Mouse (Mus musculus): ENCODE measurements around the gene Pawr.

Gene Pawr

DNA sequence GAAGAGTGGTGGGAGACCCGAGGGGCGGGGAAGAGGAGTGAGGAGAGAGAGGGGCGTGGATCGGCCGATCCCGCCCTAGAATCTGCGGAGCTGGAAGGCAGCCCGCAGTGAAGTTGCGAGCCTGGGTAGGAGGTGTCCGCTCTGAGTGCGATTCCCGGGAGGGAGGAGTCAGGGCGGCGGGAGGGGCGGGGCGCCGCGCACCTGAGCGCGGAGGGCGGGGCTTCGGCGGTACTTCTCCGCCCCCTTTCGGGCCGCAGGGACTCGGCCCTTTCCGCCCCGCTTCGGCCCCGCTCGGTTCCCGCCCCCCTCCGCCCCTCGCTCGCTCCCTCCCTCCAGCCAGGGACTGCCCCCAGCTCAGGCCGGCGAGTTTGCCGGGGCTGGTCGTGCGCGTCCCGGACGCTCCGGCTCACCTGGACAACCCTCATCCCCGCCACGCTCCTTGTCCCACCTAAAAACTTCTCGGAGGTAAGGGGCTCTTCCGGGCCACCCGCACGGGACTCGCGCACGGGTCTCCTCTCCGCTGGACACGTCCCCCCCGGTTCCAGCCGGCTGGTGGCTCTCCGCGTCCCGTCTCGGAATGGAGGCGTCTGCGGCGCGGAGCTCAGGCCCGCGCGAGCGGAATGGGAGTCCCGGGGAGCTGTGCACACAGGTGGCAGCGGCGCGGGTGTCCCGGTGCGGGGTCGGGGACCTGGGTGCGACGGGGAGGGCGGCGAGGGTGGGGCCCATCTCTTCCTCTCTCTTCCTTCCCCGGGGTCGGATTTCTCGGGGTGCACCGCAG lies at the start of gene Pawr:
Gene Pawr, plus strand, starts transcription at position 338 of the 778 bp plus-strand sequence.
- peak; percentile 78 for DNase-seq (ENCODE audit: low spot score)

DNA sequence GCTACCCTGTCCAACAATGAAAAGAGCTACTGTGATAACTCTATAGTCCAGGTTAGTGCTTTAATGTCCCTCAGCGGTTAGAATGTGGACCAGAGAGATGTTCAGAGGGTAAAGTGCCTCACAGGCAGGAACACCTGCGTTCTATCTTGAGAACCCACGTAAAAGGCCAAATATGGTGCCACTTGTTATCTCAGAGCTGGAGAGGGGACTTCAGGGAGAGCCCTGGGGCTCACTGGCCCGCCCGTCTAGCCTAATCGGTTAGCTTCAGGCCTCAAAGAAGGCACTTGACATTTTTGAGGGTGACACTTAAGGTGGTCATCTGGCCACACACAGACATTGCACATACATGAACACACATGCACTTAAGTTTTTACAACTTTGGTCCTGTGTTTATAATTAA lies 49.6 kb upstream of the Pawr start:
- DNase-seq (ENCODE audit: low spot score) = no peak

DNA sequence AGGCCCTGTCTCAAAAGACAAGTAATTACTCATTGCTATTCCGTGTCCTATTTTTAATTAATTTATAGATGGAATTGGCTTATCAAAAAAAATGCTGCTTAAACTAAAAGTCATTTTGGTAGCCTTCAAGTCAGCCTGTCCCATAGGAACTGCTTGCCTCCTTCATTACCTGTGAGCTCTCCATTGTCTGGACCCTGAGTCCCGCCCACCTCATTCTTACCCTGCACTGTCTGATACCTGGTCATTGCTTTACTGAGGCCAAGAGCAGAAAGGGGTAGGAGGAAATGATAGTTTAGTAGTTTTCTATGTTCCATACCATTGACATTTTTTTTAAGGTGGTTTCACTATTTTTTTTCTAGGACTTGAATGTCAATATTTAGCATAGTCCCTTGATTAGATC lies 48.5 kb upstream of the Pawr start:
- no peak for DNase-seq (ENCODE audit: low spot score)

DNA sequence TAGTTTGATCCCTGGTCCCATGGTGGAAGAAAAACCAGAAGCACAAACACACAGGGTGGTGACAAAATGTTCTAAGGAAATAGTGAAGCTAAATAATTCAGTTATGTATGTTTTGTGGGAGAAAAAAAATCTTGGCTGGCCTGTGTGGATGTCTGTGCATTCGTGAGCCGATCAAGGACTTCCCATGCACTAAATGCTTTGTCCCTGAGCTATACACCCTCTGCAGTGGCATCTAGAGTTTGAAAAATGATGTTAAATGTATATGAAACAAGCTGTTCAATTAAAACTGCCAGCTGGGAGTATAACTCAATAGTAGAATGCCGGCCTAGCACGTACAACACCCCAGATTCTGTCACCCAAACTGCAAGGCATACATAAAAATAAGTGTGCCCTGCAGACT lies 48.1 kb upstream of the Pawr start:
- DNase-seq (ENCODE audit: low spot score) = no peak

DNA sequence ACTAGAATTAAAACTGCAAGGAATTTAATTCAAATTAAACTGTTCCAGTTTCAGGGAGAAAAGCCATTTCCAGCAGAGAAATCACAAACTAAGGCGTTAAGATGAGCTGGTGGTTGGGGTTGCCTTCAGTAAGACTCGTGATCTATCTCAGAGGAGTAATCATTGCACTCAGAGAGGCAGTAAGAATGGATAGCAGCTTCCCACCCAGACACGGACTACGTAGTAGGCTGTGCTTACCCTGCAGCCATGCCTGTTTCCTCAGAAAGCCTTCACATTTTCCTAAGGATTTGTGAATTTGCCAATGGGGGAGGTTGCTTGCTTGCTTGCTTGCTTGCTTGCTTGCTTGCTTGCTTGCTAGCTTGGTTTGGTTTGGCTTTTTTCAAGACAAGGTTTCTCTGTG lies 47.5 kb upstream of the Pawr start:
- DNase-seq (ENCODE audit: low spot score) = no peak

DNA sequence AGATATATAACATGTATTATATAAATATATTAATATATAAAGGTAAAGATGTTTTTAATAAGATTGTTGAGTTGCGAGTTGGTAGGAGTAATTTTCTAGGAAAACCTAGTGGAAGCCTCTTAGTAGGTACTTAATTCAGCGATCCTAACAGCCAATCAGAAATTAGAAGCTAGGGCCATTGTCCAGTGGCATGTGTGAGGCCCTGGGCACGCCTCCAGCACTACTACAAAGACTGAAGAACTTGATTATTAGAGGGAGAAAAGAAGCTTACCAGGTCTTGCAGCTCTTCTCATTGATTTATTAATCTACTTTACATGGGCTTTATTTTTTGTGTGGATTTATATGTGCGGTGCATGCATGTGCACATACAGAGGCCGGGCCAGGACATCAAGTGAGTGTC lies 46.9 kb upstream of the Pawr start:
- no peak for DNase-seq (ENCODE audit: low spot score)

DNA sequence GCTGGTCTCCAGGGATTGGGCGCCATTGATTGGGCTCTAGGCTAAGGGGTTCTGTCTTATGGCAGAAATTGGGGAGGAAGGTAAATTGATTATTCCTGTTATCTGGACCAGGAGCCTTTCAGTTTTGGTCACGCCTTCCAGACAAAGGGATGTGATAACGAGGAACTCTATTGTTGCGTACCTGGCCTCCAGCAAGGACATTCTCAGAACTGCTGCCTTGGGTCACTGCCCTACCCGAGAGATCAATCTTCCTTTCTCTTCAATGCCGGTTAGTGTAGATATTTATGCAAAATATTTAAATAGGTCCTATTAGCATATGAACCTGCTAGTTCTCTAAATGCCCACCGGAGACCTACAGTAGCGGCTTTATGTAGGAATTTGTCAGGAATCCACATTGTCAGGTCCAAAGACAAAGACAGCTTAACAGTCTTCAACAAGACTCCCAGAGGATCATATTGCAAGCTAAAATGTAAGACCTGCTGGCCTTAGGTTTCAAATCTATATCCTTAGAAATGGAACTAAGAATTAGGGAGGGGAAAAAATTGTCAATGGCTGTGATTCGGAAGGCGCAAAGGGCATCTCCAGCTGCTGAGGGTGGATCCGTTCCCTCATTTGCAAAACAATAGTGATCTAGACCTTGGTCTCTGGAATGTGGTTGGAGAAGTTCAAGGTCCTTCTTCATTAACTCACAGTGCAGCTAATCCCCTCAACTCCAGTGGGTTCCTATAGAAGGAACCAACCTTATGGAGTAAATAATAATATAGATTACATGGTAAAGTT lies 45.1 kb upstream of the Pawr start:
- DNase-seq (ENCODE audit: low spot score) = no peak

DNA sequence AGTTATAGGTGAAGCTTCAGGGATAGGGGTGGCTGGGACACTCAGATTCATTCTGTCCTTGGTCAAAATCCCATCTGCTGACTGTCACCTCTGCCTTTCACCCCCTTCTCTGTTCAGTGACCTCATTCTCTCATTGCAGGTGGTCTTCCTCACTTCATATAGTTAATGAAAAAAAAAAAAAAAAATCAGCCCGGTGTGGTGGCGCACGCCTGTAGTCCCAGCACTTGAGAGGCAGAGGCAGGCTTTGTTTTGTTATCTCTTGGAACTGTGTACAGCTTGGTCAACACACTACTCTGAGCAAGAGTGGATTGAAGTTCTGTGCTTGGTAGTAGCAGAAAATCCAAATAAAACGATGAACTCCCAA lies 44.5 kb upstream of the Pawr start:
- DNase-seq (ENCODE audit: low spot score) = no peak

DNA sequence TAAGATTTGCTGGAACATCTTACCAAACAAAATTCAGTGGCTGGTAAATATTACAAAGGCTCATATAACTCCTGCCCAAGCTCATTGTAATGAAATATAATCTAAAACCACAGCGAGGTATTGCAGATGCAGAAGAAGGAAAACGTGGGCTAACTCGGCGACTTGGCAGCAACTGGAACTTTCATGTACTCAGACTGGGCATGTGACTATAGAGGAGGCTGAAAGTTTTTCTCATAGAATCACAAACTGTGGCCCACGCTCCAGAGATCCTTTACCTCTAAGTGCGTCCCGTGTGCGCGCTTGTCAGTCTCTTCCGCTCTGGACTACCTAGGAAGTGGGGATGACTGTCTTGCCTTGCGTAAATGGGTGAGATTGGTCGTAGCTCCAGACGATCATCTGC lies 41.9 kb upstream of the Pawr start:
- no peak for DNase-seq (ENCODE audit: low spot score)

DNA sequence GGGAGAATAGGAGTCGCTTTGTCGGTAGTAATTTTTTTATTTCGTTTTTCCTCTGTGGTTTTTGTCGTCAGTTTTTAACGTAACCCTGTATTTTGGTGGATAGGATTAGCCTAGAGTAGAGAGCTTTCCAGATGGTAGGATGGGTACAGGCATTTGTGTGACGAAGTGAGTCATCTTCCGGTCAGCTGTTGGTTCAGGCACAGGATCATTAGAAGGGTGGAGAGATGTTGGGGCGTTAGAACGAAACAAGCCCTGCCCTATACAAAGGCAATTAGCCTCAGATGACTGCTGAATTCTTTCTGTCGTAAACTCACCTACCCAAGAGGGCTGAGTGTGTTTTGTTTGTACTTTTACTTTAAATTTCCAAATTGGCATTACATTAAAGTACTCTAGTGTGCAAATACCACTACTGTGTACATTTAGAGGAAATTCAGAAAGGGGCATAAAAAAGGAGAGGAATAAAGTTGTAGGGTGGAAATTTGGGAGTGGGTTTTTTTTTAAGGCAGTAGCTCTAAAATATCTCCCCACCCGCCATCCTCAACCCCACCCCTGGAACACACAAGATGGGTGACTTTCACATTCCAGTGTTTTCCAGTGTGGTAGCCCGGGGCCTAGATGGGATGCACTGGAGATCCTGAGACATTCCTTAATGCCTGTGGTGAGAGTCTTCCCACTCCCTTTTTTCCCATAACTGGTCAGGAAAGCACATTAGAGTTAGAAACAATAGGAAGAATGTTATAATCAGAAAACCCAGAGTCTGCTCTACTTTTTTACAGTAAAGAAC lies 40.0 kb upstream of the Pawr start:
- no peak for DNase-seq (ENCODE audit: low spot score)

DNA sequence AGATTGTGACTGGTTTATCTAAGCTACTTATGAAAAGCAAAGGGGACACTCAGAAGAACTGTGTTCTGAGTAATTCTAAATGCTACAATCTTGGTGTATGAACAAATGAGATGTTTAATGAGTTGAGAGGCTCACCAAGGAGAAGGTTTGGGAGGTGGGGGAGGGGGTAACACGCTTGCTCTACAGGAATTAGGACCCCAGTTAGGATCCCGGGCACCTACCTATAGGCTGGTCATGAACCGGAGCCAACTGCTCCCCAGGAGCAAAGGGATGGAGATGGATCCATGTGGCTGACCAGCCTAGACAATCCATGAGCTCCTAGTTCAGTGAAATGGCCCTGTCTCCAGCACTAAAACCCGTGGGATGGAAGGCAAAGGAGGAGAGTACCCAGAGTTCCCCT lies 39.3 kb upstream of the Pawr start:
- no peak for DNase-seq (ENCODE audit: low spot score)

DNA sequence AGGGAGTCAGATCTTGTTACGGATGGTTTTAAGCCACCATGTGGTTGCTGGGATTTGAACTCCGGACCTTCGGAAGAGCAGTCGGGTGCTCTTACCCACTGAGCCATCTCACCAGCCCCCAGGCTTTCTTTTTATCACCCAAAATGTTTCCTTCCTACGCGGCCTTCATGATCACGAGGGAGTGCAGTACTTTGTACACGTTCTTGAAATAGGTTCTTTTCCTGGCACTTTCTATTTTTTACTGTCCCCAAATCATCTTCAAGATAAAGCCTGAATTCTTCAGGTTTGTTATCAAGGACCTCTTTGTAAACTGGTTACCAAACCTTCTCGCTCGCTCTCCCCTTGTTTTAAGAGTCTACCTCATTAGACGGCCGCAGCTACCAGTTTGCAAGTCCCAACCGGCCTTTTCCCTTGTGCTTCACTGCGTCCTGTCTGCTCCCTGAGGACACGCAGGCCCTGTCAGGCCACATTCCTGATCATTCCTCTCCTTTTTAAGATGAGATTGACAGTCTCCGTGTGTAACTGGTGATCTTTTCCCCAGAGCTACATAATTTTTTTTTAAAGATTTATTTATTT lies 38.2 kb upstream of the Pawr start:
- DNase-seq (ENCODE audit: low spot score) = no peak

DNA sequence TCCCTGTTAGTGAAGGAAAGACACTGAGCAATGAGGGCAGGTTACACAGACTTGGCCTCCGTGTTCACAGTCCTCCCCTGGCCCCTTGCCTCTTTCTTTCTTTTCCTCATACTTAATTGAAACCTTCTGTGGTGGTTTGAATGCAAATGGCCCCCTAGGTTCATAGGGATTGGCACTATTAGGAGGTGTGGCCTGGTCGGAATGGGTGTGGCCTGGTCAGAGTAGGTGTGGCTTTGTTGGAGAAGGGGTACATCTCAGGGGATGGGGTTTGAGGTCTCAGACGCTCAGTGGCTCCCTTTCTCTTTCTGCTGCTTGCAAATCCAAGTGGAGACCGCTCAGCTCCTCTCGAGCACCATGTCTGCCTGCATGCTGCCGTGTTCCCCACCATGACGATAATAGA lies 37.2 kb upstream of the Pawr start:
- DNase-seq (ENCODE audit: low spot score) = no peak

DNA sequence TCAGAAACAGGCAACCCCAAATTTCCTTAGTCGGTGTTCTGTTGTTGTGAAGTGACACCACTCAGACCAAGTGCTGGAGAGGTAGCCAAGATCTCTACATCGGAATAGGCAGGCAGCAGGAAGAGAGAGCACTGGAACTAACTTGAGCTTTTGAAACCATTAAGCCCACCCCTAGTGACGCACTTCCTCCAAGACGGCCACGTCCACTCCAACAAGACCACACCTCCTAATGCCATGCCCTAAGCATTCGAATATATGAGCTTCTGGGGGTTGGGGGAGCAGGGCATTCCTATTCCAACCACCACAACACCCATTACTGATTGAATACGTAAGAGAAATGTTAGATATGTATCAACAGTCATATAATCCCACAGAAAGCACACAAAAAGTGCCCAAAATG lies 35.5 kb upstream of the Pawr start:
- no peak for DNase-seq (ENCODE audit: low spot score)

DNA sequence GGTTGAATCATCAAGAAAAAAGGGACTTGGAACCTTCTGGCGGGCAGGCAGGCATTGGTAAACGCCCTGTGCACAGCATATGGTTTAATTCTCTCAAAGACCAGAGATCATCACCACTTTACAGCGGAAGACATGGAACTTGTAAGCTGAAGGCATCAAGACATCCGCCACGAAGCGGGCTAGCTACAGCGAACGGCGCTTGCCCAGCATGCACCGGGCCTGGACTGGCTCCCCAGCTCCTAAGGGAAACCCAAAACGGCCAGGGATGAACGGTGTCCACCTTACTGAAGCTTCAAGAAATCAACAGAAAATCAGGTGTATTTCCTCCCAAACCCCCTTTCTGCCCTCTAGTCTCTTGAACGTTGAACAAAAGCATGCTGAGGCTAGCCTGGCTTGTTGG lies 33.7 kb upstream of the Pawr start:
- no peak for DNase-seq (ENCODE audit: low spot score)

DNA sequence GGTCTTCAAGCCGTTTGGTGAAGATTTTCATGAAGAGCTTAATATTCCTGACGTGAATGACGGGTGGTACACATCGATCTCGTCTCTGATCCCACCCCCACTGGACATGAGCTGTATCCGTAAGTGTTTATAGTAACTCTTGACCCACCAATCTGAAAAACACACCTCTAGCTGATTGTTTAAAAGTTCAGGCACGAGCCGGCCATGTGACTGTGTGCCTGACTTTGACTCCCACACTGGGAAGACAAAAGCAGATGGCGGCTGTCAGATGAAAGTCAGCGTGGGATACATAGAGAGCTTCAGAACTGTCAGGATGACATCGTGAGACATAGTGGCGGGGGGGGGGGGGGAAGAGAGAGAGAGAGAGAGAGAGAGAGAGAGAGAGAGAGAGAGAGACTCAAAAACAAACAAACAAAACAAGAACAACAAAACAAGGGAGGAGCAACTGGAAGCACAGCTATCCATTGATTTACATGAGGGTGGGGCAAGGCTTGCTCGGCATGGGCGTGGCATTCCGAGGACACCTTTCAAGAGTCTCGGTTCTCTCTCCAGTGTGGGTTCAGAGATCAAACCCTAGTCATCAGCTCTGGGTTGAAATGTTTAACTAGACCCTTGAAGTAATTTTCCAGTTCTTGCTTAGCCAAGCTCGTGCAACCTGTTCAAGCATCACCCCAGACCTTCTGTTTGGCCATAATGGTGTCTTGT lies 32.9 kb upstream of the Pawr start:
- DNase-seq (ENCODE audit: low spot score) = no peak

DNA sequence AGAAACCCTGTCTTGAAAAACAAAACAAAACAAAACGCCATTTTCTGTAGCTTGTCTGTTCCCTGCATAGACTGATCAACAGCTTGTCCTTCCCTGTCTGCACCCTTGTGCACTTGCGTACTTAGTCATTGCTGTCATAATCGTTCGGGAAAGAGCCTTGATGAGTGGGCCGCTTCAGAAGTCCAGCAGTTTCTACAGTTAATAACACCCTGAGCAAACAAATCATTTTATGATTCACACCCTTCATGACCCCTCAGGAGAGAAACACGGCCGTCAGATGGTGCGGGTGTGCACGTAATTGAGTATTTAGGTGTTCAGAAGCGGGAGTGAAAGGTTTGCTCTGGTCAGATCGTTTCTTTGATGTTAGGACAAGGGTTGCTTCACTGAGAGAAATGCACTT lies 32.1 kb upstream of the Pawr start:
- no peak for DNase-seq (ENCODE audit: low spot score)

DNA sequence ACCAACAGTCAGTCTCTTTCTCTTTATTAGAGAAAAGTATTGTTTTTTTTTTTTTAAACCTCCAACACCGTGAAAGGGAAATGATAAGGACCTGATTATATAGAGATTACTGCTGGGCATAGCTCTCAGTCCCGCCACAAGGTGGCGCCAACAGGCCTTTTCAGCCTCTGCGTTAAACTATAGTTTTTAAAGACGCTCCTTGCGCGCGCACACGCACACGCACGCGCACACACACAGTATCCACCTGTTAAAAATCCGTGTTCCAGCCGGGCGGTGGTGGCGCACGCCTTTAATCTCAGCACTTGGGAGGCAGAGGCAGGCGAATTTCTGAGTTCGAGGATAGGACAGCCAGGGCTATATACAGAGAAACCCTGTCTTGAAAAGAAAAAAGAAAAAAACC lies 31.1 kb upstream of the Pawr start:
- peak; percentile 80 for DNase-seq (ENCODE audit: low spot score)

DNA sequence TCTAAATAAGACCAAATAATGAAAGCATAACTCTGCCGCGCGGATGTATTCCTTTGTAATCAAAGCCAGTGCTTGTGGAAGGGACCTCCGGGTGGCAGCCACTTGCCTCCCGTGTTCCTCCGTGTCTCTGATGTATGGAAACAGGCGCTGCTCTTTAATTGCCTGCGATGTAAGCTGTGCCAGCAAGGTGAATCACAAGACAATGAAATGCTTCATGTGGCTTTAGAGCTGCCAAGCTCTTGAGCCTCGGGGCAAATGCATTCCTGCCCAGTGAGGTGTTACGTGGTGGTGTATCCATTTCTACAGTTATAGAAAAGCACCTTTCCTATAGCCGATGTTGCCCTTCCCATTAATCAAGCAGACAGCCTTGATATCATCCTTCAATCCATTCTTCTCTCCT lies 24.1 kb upstream of the Pawr start:
- no peak for DNase-seq (ENCODE audit: low spot score)

DNA sequence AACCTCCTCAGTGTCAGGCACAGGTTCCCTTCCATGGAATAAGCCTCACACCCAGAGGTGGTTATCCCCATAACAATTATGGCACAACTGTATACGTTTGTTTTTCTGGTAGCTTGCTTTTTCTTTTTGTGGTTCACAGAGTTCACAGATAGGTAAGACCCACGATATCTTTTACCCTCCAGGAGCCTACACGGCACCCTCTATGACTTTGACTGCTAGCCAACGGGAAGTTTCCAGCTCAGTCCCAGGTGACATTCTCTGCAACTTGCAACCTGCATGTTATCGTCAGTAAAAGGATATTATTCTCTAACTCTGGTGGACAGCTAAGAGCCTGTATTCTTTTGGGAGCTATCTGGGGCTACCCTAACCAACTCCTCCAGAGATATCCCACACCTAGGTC lies 21.7 kb upstream of the Pawr start:
- no peak for DNase-seq (ENCODE audit: low spot score)

DNA sequence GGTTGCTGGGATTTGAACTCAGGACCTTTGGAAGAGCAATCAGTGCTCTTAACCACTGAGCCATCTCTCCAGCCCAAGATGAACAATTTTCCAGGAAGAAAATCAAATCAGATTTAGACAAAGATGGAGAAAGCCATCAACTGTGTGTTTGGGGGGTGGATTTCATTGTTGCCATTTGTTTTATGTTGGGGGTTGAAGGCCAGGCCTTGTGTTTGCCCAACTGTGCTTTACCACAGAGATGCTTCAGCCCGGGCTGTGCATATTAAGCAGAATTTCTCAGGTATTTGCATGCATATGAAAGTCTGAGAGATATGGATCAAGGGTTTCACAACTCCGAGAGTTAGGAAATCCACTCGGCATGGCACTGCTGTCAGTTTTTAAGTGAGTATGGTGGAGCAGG lies 20.5 kb upstream of the Pawr start:
- DNase-seq (ENCODE audit: low spot score) = no peak

DNA sequence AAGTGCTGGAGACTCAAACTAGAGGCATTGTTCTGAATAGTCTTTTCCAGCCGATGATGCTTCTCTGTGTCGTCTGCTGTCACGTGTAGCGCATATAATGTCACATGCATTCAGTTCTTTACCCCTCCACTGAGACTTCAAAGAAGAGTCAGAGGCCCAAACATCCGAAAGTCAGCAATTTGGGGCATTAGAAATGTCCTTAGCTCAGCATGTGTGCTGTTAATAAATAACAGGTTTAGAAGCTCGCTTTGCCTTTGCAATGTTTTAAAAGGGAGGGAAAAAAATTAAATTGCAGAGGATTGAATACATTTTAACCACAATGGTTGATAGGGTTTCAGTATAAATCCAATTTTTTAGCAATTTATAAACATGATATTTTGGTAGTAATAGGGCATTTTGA lies 18.1 kb upstream of the Pawr start:
- DNase-seq (ENCODE audit: low spot score) = no peak
